ENCODE assay signal across 9 mouse cellular contexts in the genomic region with DNA sequence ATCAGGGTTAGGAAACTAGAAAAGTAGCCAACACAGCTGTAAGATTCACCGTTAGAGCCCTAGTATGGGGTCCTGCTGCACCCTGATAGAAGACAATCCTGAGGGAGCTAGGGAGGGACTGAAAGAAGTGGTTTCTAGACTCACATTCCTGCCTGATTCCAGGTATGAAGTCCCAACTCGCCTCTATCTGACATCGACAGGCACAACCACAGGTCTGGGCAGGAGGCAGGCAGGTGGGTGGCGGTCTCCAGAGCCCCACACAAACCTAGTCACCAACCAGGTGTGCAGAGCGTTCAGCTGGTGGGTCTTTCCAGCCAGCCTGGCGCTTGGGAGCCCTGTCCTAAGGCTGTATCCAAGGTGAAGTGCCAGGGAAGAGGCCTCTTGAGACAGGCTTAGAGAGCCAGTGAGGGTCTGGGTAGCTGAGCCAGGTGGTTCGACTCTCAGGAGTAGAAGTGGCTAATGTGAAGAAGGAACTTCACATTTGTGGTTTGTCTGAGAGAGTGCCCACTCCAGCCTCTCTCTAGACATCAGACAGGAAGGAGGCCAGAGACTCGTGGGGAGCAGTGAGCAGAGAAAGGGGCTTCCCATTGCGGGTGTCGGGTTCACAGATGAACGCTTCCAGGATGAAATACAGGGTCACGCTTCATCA. TPM values are rescaled to one million over a fixed set of nuclear protein-coding genes. Genes with fewer than 3 reads are reported as not detected.
DNase-seq lines count a peak whose midpoint lies in the region; ATAC-seq and TF ChIP-seq lines count a peak whose summit lies in the region.
"Had no signal": no experiment of that assay in that cellular context is flagged by ENCODE, and none has a peak within 500 bp of the region (broad histone marks: within the 10 kb centered on the region; RNA-seq: fewer than 3 reads in every experiment).

No protein-coding gene starts in this region.

- no peaks in the 10 kb centered on the region for H3K9me3 ChIP-seq in kidney, embryonic 15.5 days (replicated peaks)
- H3K9me3 ChIP-seq in embryonic facial prominence, embryonic 13.5 days, result no peaks in the 10 kb centered on the region
- no peaks in the 10 kb centered on the region for H3K9me3 ChIP-seq in heart, postnatal 0 days (replicated peaks; ENCODE audit: control insufficient read depth, low read length)

- 62% methylated on average over 12 of the region's 12 CpGs for WGBS in kidney, embryonic 15.5 days
- WGBS in embryonic facial prominence, embryonic 13.5 days, result 67% methylated on average over 12 of the region's 12 CpGs
- 79% methylated on average over 12 of the region's 12 CpGs for WGBS in heart, postnatal 0 days

- no peak for ATAC-seq in kidney, embryonic 15.5 days (replicated peaks; ENCODE audit: low FRiP score)
- ATAC-seq in embryonic facial prominence, embryonic 13.5 days (ENCODE audit: insufficient number of reproducible peaks, insufficient read depth, low FRiP score, low TSS enrichment, low read depth), result no peak
- no peak for ATAC-seq in heart, postnatal 0 days (ENCODE audit: insufficient read depth, low read depth)
- ATAC-seq in megakaryocyte progenitor cell, adult 5-6 weeks (replicated peaks; ENCODE audit: poor library complexity), result peak; percentile 30; the same call in 1 of the 2 replicates
- ATAC-seq: Patski had no signal

- no peak overlapping the region for H3K9ac ChIP-seq in kidney, embryonic 15.5 days
- peak overlapping the region; percentile 40; the same call in 1 of the 2 replicates for H3K9ac ChIP-seq in embryonic facial prominence, embryonic 13.5 days
- H3K9ac ChIP-seq in heart, postnatal 0 days (replicated peaks; ENCODE audit: low read depth, low read length), result no peak overlapping the region

- H3K36me3 ChIP-seq in kidney, embryonic 15.5 days, result no peaks in the 10 kb centered on the region
- no peaks in the 10 kb centered on the region for H3K36me3 ChIP-seq in embryonic facial prominence, embryonic 13.5 days
- no peaks in the 10 kb centered on the region for H3K36me3 ChIP-seq in heart, postnatal 0 days (replicated peaks; ENCODE audit: control insufficient read depth, insufficient read depth, low read length)

- H3K27me3 ChIP-seq in kidney, embryonic 15.5 days, result 0 out of 2 replicates have a peak, but pooled peaks cover 3% of the 10 kb centered on the region
- H3K27me3 ChIP-seq in embryonic facial prominence, embryonic 13.5 days, result no peaks in the 10 kb centered on the region; the same call in 1 of the 2 replicates
- no peaks in the 10 kb centered on the region for H3K27me3 ChIP-seq in heart, postnatal 0 days (ENCODE audit: control insufficient read depth, insufficient read depth, low read length)
- H3K27me3 ChIP-seq: Patski had no signal

- no peak for TF ChIP-seq CTCF in heart, postnatal 0 days (IDR thresholded peaks at IDR 0.05; ENCODE audit: low read depth)

- H3K27ac ChIP-seq in kidney, embryonic 15.5 days, result peak overlapping the region; percentile 99
- H3K27ac ChIP-seq in embryonic facial prominence, embryonic 13.5 days, result peak overlapping the region; percentile 99
- peak overlapping the region; percentile 99 for H3K27ac ChIP-seq in heart, postnatal 0 days (ENCODE audit: low read depth)

- no peak for TF ChIP-seq EP300 in heart, postnatal 0 days (IDR thresholded peaks at IDR 0.05; ENCODE audit: low read depth)

- H3K4me3 ChIP-seq in kidney, embryonic 15.5 days (replicated peaks), result no peak overlapping the region
- H3K4me3 ChIP-seq in embryonic facial prominence, embryonic 13.5 days, result no peak overlapping the region
- no peak overlapping the region for H3K4me3 ChIP-seq in heart, postnatal 0 days (ENCODE audit: low read depth, low read length)

- no peak for DNase-seq in kidney, postnatal 25 days
- DNase-seq in heart, postnatal 0 days (ENCODE audit: low spot score), result no peak
- DNase-seq in layer of hippocampus, adult 8-10 months (ENCODE audit: low spot score in 2 of 2), result no peak
- no peak for DNase-seq in thymus, postnatal 25 days
- DNase-seq: liver had no signal

- H3K4me1 ChIP-seq in kidney, embryonic 15.5 days, result peaks cover 60% of the 10 kb centered on the region
- H3K4me1 ChIP-seq in embryonic facial prominence, embryonic 13.5 days, result peaks cover 57% of the 10 kb centered on the region
- H3K4me1 ChIP-seq in heart, postnatal 0 days (ENCODE audit: control insufficient read depth, insufficient read depth), result peaks cover 51% of the 10 kb centered on the region

- no peak overlapping the region for H3K4me2 ChIP-seq in kidney, embryonic 15.5 days
- H3K4me2 ChIP-seq in embryonic facial prominence, embryonic 13.5 days, result peak overlapping the region; percentile 46; the same call in 1 of the 2 replicates
- H3K4me2 ChIP-seq in heart, postnatal 0 days (ENCODE audit: low read depth, low read length), result no peak overlapping the region

RNA-seq across cellular contexts. Expression of a gene that starts 12.7 kb away (rescaled TPM):
- 66.2 and 68.8 TPM in 2 replicates for polyA plus RNA-seq in kidney, embryonic 15.5 days (2015; fragmentation: Nextera tagmentation; extraction: Ambion mirVana)
- polyA plus RNA-seq in embryonic facial prominence, embryonic 13.5 days (2015; fragmentation: Nextera tagmentation; extraction: Ambion mirVana), result 77.4 and 80.0 TPM in 2 replicates
- total RNA-seq in heart, postnatal 0 days (2014; rRNA removed; ENCODE audit: low replicate concordance), result 45.8 and 69.2 TPM in 2 replicates
- polyA plus RNA-seq in heart, postnatal 0 days (2015; fragmentation: Nextera tagmentation; extraction: Ambion mirVana), result 48.1 and 51.0 TPM in 2 replicates
- 28.6 and 46.3 TPM in 2 replicates for total RNA-seq in megakaryocyte progenitor cell, adult 5-6 weeks (2015)
- total RNA-seq in megakaryocyte progenitor cell, adult 5-6 weeks (2017), result 14.2 and 17.6 TPM in 2 replicates
- 10 to 100 TPM; 24.1 to 35.0 (median 31.4) TPM for total RNA-seq in layer of hippocampus, adult 8-10 months (2022)

RNA-seq across cellular contexts. Expression of a gene that starts 14.5 kb away (rescaled TPM):
- polyA plus RNA-seq in kidney, embryonic 15.5 days (2015; fragmentation: Nextera tagmentation; extraction: Ambion mirVana), result 14.7 and 16.9 TPM in 2 replicates
- 21.5 and 24.9 TPM in 2 replicates for polyA plus RNA-seq in embryonic facial prominence, embryonic 13.5 days (2015; fragmentation: Nextera tagmentation; extraction: Ambion mirVana)
- 53.2 and 60.6 TPM in 2 replicates for total RNA-seq in heart, postnatal 0 days (2014; rRNA removed; ENCODE audit: low replicate concordance)
- polyA plus RNA-seq in heart, postnatal 0 days (2015; fragmentation: Nextera tagmentation; extraction: Ambion mirVana), result 7.7 and 9.3 TPM in 2 replicates
- total RNA-seq in megakaryocyte progenitor cell, adult 5-6 weeks (2015), result 16.9 and 19.7 TPM in 2 replicates
- 5.0 and 5.7 TPM in 2 replicates for total RNA-seq in megakaryocyte progenitor cell, adult 5-6 weeks (2017)
- total RNA-seq in layer of hippocampus, adult 8-10 months (2022), result 100 to 1,000 TPM; 122 to 130 (median 125) TPM
